Mouse (Mus musculus) liver, postnatal 0 days (tissue): ENCODE measurements around the gene Dnaja3. TPM values are rescaled to one million over a fixed set of nuclear protein-coding genes. Genes with fewer than 3 reads are reported as not detected.
"Not testable (repeated sequence)": the region's sequence is repeated elsewhere in the genome, so short reads cannot be mapped to it uniquely, and the experiment has no call there.

Experiments
- ATAC-seq: fragments of 200-750 bp; cut with Nextera tagmentation; 2 replicates; pipeline ENCODE4 v1.8.0; 2017; ENCODE audit warnings: mild to moderate bottlenecking, moderate library complexity
- DNase-seq: peaks from one replicate; pipeline ENCODE4 v3.0.0-alpha.2; 2016
- H3K27ac ChIP-seq: fragments of 300-500 bp; sonication (generic); 2 replicates; pipeline ENCODE4 v1.5.1; 2014; ENCODE audit warnings: antibody characterized with exemption, moderate library complexity, mild to moderate bottlenecking, low read depth
- H3K27me3 ChIP-seq: fragments of 300-500 bp; sonication (generic); 2 replicates; pipeline ENCODE4 v1.6.1; 2014; ENCODE audit warnings: low read length, control low read depth, mixed read lengths; ENCODE audit not compliant: insufficient read depth
- H3K36me3 ChIP-seq: fragments of 300-500 bp; sonication (generic); replicated peaks from 2 replicates; pipeline ENCODE4 v1.6.1; 2014; ENCODE audit warnings: mild to moderate bottlenecking, control low read depth, low read length, moderate library complexity, mixed read lengths; ENCODE audit not compliant: insufficient read depth
- H3K4me1 ChIP-seq: fragments of 300-500 bp; sonication (generic); 2 replicates; pipeline ENCODE4 v1.6.1; 2014; ENCODE audit warnings: antibody characterized with exemption, mild to moderate bottlenecking, control low read depth; ENCODE audit not compliant: insufficient read depth
- H3K4me2 ChIP-seq: fragments of 300-500 bp; sonication (generic); 2 replicates; pipeline ENCODE4 v1.6.1; 2014; ENCODE audit warnings: low read depth, mild to moderate bottlenecking, low read length, moderate library complexity, mixed read lengths
- H3K4me3 ChIP-seq: fragments of 300-500 bp; sonication (generic); 2 replicates; pipeline ENCODE4 v1.5.1; 2014; ENCODE audit warnings: low read depth, low read length
- H3K9ac ChIP-seq: fragments of 300-500 bp; sonication (generic); replicated peaks from 2 replicates; pipeline ENCODE4 v1.6.1; 2014; ENCODE audit warnings: mild to moderate bottlenecking, moderate library complexity
- H3K9me3 ChIP-seq: fragments of 300-500 bp; sonication (generic); 2 replicates; pipeline ENCODE4 v1.6.1; 2016; ENCODE audit warnings: mild to moderate bottlenecking, control low read depth, low read length, mixed read lengths
- CTCF ChIP-seq: sonication (generic); IDR thresholded peaks from 2 replicates; pipeline ENCODE4 v1.5.1; 2016; ENCODE audit warnings: antibody characterized with exemption, low read depth
- EP300 ChIP-seq: IDR thresholded peaks from 2 replicates; pipeline ENCODE4 v1.6.1; 2016; ENCODE audit warnings: antibody characterized with exemption, low read depth, mild to moderate bottlenecking
- WGBS: fragments of 180-500 bp; shearing (Covaris S2); extraction: QIAGEN DNeasy Blood & Tissue Kit; methylation state at CpG from one replicate; pipeline ENCODE4 v1.1.7; 2014; ENCODE audit not compliant: insufficient replicate concordance; 5-methylcytosine and 5-hydroxymethylcytosine counted together
- polyA plus RNA-seq: library from polyadenylated mRNA; unstranded; fragments of >200 nt; fragmentation: Nextera tagmentation; extraction: Ambion mirVana; gene quantifications from 2 replicates; pipeline ENCODE4 v1.2.1, GENCODE M21; 2015

The Dnaja3 gene
- polyA plus RNA-seq, 1 experiment from 2014 or later: 70.5 TPM

DNA sequence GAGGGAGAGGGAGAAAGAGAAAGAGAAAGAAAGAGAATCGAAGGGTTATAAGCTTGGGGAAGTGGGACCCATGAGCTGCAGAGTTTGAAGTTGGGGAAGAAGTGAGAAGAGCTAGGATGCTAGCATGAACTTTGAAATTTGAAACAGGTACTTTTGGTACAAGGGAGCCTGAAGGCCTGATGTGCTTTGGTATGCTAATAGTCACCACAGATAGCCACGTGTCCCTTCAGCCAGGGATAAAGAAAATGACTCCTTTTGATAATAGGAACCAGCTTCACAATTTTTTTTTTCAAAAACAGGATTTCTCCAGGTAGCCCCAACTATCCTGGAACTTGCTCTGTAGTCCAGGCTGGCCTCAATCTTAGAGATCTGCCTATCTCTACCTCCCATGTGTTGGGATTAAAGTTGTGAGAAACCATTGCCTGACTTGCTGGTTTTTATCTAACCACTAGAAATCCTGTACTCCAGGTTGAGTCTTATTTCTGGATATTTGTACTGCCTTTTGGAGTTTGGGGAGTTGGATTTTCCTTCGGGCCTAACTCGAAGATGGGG is 42.9 kb downstream of the Dnaja3 start:
- no peak for DNase-seq
- Histone ChIP-seq H3K9me3 (no peaks in the 10 kb centered on the region), H3K36me3 (peaks cover 1% of the 10 kb centered on the region), H3K9ac (peak overlapping the region; percentile 86; the same call in 1 of the 2 replicates), H3K4me1 (peaks cover 33% of the 10 kb centered on the region), H3K4me2 (peak overlapping the region; percentile 86), H3K27me3 (no peaks in the 10 kb centered on the region), H3K4me3 (peak overlapping the region; percentile 91; the same call in 1 of the 2 replicates), H3K27ac (peak overlapping the region; percentile 91)
- ATAC-seq: no peak
- 50% methylated on average over 4 of the region's 4 CpGs for WGBS
- TF ChIP-seq EP300: no peak
- no peak for TF ChIP-seq CTCF

DNA sequence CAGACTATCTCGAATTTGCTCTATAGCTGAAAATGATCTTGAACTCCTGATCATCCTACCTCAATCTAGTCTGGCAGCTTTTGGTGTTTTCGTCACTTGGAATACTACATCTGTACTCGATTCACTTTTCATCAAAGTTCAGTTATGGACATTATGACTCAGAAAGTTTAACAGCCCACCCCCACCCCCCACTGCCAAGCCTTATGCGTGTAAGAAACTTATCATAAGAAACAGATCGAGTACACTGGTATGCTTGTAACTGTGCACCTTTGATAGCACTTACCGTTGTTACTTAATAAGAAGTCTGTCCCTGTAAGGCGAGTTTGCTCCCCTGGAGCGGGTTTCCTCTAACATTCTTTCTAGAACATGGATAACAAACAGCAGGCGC is 43.4 kb downstream of the Dnaja3 start:
- TF ChIP-seq EP300 (peak; percentile 33; the same call in 1 of the 2 replicates), CTCF (no peak)
- Histone ChIP-seq H3K9me3 (no peaks in the 10 kb centered on the region), H3K4me1 (peaks cover 29% of the 10 kb centered on the region), H3K27ac (peak overlapping the region; percentile 91), H3K4me3 (peak overlapping the region; percentile 91), H3K4me2 (peak overlapping the region; percentile 86), H3K9ac (peak overlapping the region; percentile 86), H3K36me3 (peaks cover 6% of the 10 kb centered on the region), H3K27me3 (no peaks in the 10 kb centered on the region)
- DNase-seq (no peak), ATAC-seq (0 out of 2 replicates have a peak, but pooled peaks have one; percentile 6)
- 24% methylated on average over 9 of the region's 9 CpGs for WGBS

DNA sequence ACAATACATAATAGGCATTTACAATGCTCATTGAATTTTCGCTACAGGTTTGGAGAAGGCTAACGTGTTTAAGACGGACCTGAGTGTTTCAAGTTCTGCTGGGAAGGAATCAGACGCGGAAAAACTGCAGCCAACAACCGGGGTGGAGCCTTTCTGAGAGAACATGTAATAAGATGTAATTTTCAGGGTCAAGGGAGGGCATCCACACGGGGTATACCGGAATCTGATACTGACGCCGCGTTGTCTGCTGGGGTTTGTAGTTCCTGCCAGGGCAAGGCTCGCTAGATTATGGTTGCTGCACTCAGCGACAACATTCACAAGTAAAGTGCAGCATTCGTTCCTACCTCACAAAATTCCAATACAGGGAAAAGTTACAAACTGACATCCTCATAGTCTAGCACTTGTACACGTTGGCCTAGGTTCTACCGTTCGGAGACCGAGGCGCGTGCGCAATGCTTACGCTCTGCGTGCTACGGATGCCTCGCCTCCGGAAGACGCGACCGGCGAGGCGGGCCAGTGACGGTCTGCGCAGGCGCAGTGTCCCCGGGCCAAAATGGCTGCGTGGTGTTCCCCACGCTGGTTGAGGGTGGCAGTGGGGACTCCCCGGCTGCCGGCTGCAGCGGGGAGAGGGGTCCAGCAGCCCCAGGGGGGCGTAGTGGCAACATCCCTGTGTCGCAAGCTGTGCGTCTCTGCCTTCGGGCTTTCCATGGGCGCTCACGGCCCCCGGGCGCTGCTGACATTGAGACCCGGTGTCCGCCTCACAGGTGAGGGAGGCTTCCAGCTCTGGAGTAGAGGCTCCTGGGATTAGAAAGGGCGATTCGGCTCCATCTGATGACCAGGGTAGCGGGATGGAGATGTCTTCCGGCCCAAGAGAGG is 44.0 kb downstream of the Dnaja3 start:
- peak; percentile 84 for ATAC-seq
- WGBS: under 1% methylated on average over 54 of the region's 54 CpGs

DNA sequence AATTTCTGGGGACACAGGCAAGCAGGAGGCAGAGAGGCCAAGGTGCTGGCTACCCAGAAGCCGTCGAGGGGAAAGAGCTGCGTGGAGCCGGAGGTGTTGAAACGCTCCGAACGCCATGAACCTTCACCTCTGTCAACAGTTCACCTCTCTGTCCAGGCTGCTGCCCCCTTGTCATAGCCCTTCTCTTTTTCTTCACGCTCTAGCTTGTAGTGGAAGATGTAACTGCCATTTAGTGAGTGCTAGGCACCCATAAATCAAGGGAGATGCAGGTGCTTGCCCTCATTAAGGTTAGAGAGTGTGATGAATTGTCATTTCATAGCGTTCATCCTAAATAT is 44.6 kb downstream of the Dnaja3 start:
- H3K27me3 ChIP-seq: no peaks in the 10 kb centered on the region
- H3K4me1 ChIP-seq: peaks cover 20% of the 10 kb centered on the region; the same call in 1 of the 2 replicates
- peak overlapping the region; percentile 86 for H3K4me2 ChIP-seq
- peak overlapping the region; percentile 91 for H3K4me3 ChIP-seq
- 0 out of 2 replicates have a peak, but pooled peaks cover 2% of the 10 kb centered on the region for H3K9me3 ChIP-seq
- 1% methylated on average over 9 of the region's 9 CpGs for WGBS
- H3K9ac ChIP-seq: peak overlapping the region; percentile 86
- peaks cover 13% of the 10 kb centered on the region for H3K36me3 ChIP-seq
- H3K27ac ChIP-seq: peak overlapping the region; percentile 91
- TF ChIP-seq CTCF (no peak), EP300 (no peak)
- ATAC-seq (peak; percentile 51), DNase-seq (no peak)

More for the DNA sequence above, 44.0 kb downstream of the Dnaja3 start:
- H3K9me3 ChIP-seq: no peaks in the 10 kb centered on the region
- no peaks in the 10 kb centered on the region for H3K27me3 ChIP-seq
- H3K36me3 ChIP-seq: peaks cover 9% of the 10 kb centered on the region
- peak; percentile 97 for DNase-seq
- TF ChIP-seq EP300 (peak; percentile 30; the same call in 1 of the 2 replicates), CTCF (no peak)
- H3K4me3 ChIP-seq: peak overlapping the region; percentile 91
- peaks cover 22% of the 10 kb centered on the region for H3K4me1 ChIP-seq
- H3K9ac ChIP-seq: peak overlapping the region; percentile 86
- H3K4me2 ChIP-seq: peak overlapping the region; percentile 86
- peak overlapping the region; percentile 91 for H3K27ac ChIP-seq

DNA sequence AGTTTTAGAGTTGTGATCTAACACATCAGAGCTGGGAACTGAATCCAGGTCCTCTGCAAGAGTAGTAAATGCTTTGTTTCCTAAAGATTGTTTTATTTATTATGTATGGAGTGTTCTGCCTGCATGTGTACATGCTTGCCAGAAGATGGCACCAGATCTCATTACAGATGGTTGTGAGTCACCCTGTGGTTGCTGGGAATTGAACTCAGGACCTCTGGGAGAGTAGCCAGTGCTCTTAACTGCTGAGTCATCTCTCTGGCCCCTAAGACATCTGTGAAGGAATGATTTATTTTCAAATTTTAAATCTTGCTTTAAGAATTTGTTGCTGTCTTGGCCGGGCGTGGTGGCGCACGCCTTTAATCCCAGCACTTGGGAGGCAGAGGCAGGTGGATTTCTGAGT is 49.6 kb downstream of the Dnaja3 start:
- WGBS: 94% methylated on average over 4 of the region's 4 CpGs
- H3K9ac ChIP-seq, DNase-seq, H3K27ac ChIP-seq, H3K9me3 ChIP-seq, H3K4me3 ChIP-seq, H3K4me1 ChIP-seq, ATAC-seq, H3K4me2 ChIP-seq, H3K27me3 ChIP-seq: not testable (repeated sequence)
- peaks cover 46% of the 10 kb centered on the region for H3K36me3 ChIP-seq
- peak; percentile 39 for TF ChIP-seq CTCF

DNA sequence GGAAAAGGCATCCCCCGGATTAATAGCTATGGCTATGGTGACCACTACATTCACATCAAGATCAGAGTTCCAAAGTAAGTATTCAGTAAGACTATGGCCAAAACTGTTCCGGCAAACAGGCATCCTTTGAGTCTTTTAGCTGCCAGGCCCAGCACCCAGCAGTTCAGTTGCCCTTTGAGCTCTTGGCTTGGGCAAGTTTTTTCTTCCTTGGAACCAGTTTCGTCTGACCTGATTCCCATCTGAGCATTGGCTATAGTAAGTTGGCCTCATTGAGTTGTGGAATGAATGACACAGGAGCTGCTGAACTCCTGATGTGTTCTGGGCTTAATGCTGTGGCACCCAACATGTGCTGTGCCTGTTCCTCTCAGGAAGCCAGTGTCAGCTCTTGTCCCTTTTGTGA is 61.4 kb downstream of the Dnaja3 start:
- H3K4me1 ChIP-seq: 0 out of 2 replicates have a peak, but pooled peaks cover 2% of the 10 kb centered on the region
- no peaks in the 10 kb centered on the region for H3K9me3 ChIP-seq
- TF ChIP-seq EP300: no peak
- peaks cover 86% of the 10 kb centered on the region for H3K36me3 ChIP-seq
- no peak overlapping the region for H3K4me2 ChIP-seq
- no peak overlapping the region for H3K9ac ChIP-seq
- H3K27ac ChIP-seq: peak overlapping the region; percentile 94
- WGBS: 80% methylated on average over 3 of the region's 3 CpGs
- no peaks in the 10 kb centered on the region for H3K27me3 ChIP-seq
- H3K4me3 ChIP-seq: no peak overlapping the region
- DNase-seq: no peak
- no peak for ATAC-seq
